Mouse (Mus musculus) kidney, postnatal 0 days (tissue): Measurements from ENCODE around the gene Haus7. TPM values are rescaled to one million over a fixed set of nuclear protein-coding genes. Genes with fewer than 3 reads are reported as not detected.

ENCODE experiments used
- ATAC-seq: fragments of 200-750 bp; cut with Nextera tagmentation; replicated peaks from 2 replicates; pipeline ENCODE4 v1.8.0; 2017; ENCODE audit warnings: low read depth, moderate number of reproducible peaks, moderate TSS enrichment, moderate library complexity; ENCODE audit not compliant: low FRiP score
- DNase-seq: peaks from one replicate; pipeline ENCODE4 v3.0.0-alpha.2; 2016; ENCODE audit warnings: low spot score
- H3K27ac ChIP-seq: fragments of 300-500 bp; sonication (generic); 2 replicates; pipeline ENCODE4 v1.5.1; 2014; ENCODE audit warnings: mild to moderate bottlenecking
- H3K27me3 ChIP-seq: fragments of 300-500 bp; sonication (generic); 2 replicates; pipeline ENCODE4 v1.6.1; 2014; ENCODE audit warnings: low read length, mixed read lengths; ENCODE audit not compliant: insufficient read depth
- H3K36me3 ChIP-seq: fragments of 300-500 bp; sonication (generic); 2 replicates; pipeline ENCODE4 v1.6.1; 2014; ENCODE audit warnings: low read length, mixed read lengths; ENCODE audit not compliant: insufficient read depth
- H3K4me1 ChIP-seq: fragments of 300-500 bp; sonication (generic); replicated peaks from 2 replicates; pipeline ENCODE4 v1.6.1; 2014; ENCODE audit warnings: antibody characterized with exemption, low read length, mixed read lengths; ENCODE audit not compliant: insufficient read depth
- H3K4me2 ChIP-seq: fragments of 300-500 bp; sonication (generic); 2 replicates; pipeline ENCODE4 v1.6.1; 2014; ENCODE audit warnings: mild to moderate bottlenecking, low read length, moderate library complexity, mixed read lengths
- H3K4me3 ChIP-seq: fragments of 300-500 bp; sonication (generic); replicated peaks from 2 replicates; pipeline ENCODE4 v1.5.1; 2014; ENCODE audit warnings: low read depth, low read length
- H3K9ac ChIP-seq: fragments of 300-500 bp; sonication (generic); 2 replicates; pipeline ENCODE4 v1.6.1; 2014; ENCODE audit warnings: low read depth, low read length
- H3K9me3 ChIP-seq: fragments of 300-500 bp; sonication (generic); replicated peaks from 2 replicates; pipeline ENCODE4 v1.6.1; 2016; ENCODE audit warnings: low read length, inconsistent platforms, mixed read lengths
- CTCF ChIP-seq: IDR thresholded peaks from 2 replicates; pipeline ENCODE4 v1.5.1; 2016; ENCODE audit warnings: antibody characterized with exemption, low read depth, mild to moderate bottlenecking, moderate library complexity
- WGBS: fragments of 180-500 bp; shearing (Covaris S2); extraction: QIAGEN DNeasy Blood & Tissue Kit; methylation state at CpG from one replicate; pipeline ENCODE4 v1.1.7; 2014; 5-methylcytosine and 5-hydroxymethylcytosine counted together
- polyA plus RNA-seq: library from polyadenylated mRNA; unstranded; fragments of >200 nt; fragmentation: Nextera tagmentation; extraction: Ambion mirVana; gene quantifications from 2 replicates; pipeline ENCODE4 v1.2.1, GENCODE M21; 2015

Gene Haus7
- polyA plus RNA-seq, 1 experiment from 2014 or later: 40.3 TPM

- TF ChIP-seq CTCF: no peak
- Histone ChIP-seq H3K36me3 (no peaks in the 10 kb centered on the region), H3K4me2 (no peak overlapping the region), H3K4me3 (no peak overlapping the region), H3K27ac (no peak overlapping the region), H3K9me3 (no peaks in the 10 kb centered on the region), H3K27me3 (no peaks in the 10 kb centered on the region), H3K9ac (no peak overlapping the region), H3K4me1 (0 out of 2 replicates have a peak, but pooled peaks cover 2% of the 10 kb centered on the region)
- WGBS: 56% methylated on average over 4 of the region's 4 CpGs
- DNase-seq (no peak), ATAC-seq (no peak)
These were observed 31.3 kb upstream of the Haus7 start for GRCm38 (mm10) chrX:73490186-73490585.

GRCm38 (mm10) chrX:73486920-73487319 lies 28.1 kb upstream of the Haus7 start:
- ATAC-seq (no peak), DNase-seq (no peak)
- no peak overlapping the region for H3K27ac ChIP-seq
- no peak overlapping the region for H3K9ac ChIP-seq
- no peak overlapping the region for H3K4me3 ChIP-seq
- no peaks in the 10 kb centered on the region for H3K9me3 ChIP-seq
- 0 out of 2 replicates have a peak, but pooled peaks cover 2% of the 10 kb centered on the region for H3K4me1 ChIP-seq
- no peaks in the 10 kb centered on the region for H3K27me3 ChIP-seq
- no peak overlapping the region for H3K4me2 ChIP-seq
- H3K36me3 ChIP-seq: no peaks in the 10 kb centered on the region
- no peak for TF ChIP-seq CTCF
- 70% methylated on average over 5 of the region's 5 CpGs for WGBS

GRCm38 (mm10) chrX:73484870-73485269 lies 26.0 kb upstream of the Haus7 start:
- Histone ChIP-seq H3K9me3 (no peaks in the 10 kb centered on the region), H3K4me2 (peak overlapping the region; percentile 50)

GRCm38 (mm10) chrX:73484076-73484475 lies 25.2 kb upstream of the Haus7 start:
- peak overlapping the region; percentile 31 for H3K4me3 ChIP-seq
- no peak overlapping the region for H3K27ac ChIP-seq
- H3K9ac ChIP-seq: 0 out of 2 replicates have a peak overlapping the region, but pooled peaks have one; percentile 40
- no peak for ATAC-seq
- no peaks in the 10 kb centered on the region for H3K36me3 ChIP-seq
- 0 out of 2 replicates have a peak, but pooled peaks cover 2% of the 10 kb centered on the region for H3K4me1 ChIP-seq
- no peaks in the 10 kb centered on the region for H3K9me3 ChIP-seq
- TF ChIP-seq CTCF: no peak
- H3K4me2 ChIP-seq: peak overlapping the region; percentile 50
- WGBS: 39% methylated on average over 1 of the region's 1 CpGs
- H3K27me3 ChIP-seq: no peaks in the 10 kb centered on the region
- DNase-seq: no peak

More at GRCm38 (mm10) chrX:73484870-73485269, 26.0 kb upstream of the Haus7 start:
- Histone ChIP-seq H3K27ac (no peak overlapping the region), H3K4me3 (peak overlapping the region; percentile 31; the same call in 1 of the 2 replicates), H3K4me1 (0 out of 2 replicates have a peak, but pooled peaks cover 2% of the 10 kb centered on the region), H3K9ac (no peak overlapping the region), H3K36me3 (no peaks in the 10 kb centered on the region), H3K27me3 (no peaks in the 10 kb centered on the region)
- WGBS: 88% methylated on average over 4 of the region's 4 CpGs
- no peak for TF ChIP-seq CTCF
- no peak for ATAC-seq
- no peak for DNase-seq

GRCm38 (mm10) chrX:73483484-73483810 lies 24.6 kb upstream of the Haus7 start, which contains the start of gene Bgn:
Bgn (plus strand) TSS chrX:73483602.
- no peak for TF ChIP-seq CTCF
- peak; percentile 68 for DNase-seq

GRCm38 (mm10) chrX:73482643-73483483 lies 24.0 kb upstream of the Haus7 start:
- 0 out of 2 replicates have a peak overlapping the region, but pooled peaks have one; percentile 25 for H3K27ac ChIP-seq
- no peak for TF ChIP-seq CTCF

More at GRCm38 (mm10) chrX:73483484-73483810, 24.6 kb upstream of the Haus7 start, which contains the start of gene Bgn:
- H3K4me2 ChIP-seq: peak within 1 kb of the TSS; percentile 50
- 39% methylated on average over 12 of the region's 14 CpGs for WGBS
- H3K4me3 ChIP-seq: peak within 1 kb of the TSS; percentile 31
- no peaks in the 10 kb centered on the region for H3K9me3 ChIP-seq
- H3K36me3 ChIP-seq: no peaks in the 10 kb centered on the region
- peak within 1 kb of the TSS; percentile 40; the same call in 1 of the 2 replicates for H3K9ac ChIP-seq
- ATAC-seq: no peak; the same call in 1 of the 2 replicates
- H3K27ac ChIP-seq: 0 out of 2 replicates have a peak within 1 kb of the TSS, but pooled peaks have one; percentile 57
- 0 out of 2 replicates have a peak, but pooled peaks cover 2% of the 10 kb centered on the region for H3K4me1 ChIP-seq
- H3K27me3 ChIP-seq: no peaks in the 10 kb centered on the region

More at GRCm38 (mm10) chrX:73482643-73483483, 24.0 kb upstream of the Haus7 start:
- no peaks in the 10 kb centered on the region for H3K36me3 ChIP-seq
- DNase-seq (no peak), ATAC-seq (no peak)
- no peak overlapping the region for H3K9ac ChIP-seq
- no peaks in the 10 kb centered on the region for H3K27me3 ChIP-seq
- H3K9me3 ChIP-seq: no peaks in the 10 kb centered on the region
- peak overlapping the region; percentile 31; the same call in 1 of the 2 replicates for H3K4me3 ChIP-seq
- peak overlapping the region; percentile 50 for H3K4me2 ChIP-seq
- 36% methylated on average over 4 of the region's 4 CpGs for WGBS
- 0 out of 2 replicates have a peak, but pooled peaks cover 2% of the 10 kb centered on the region for H3K4me1 ChIP-seq
